ENCODE assay signal across 9 mouse cellular contexts in genomic region chr15:27935772-27936746, GRCm38 (mm10).
DNase-seq lines count a peak whose midpoint lies in the region; ATAC-seq lines count a peak whose summit lies in the region.
"Had no signal": no experiment of that assay in that cellular context is flagged by ENCODE, and none has a peak within 500 bp of the region (broad histone marks: within the 10 kb centered on the region; RNA-seq: fewer than 3 reads in every experiment).

No protein-coding gene starts in this region.

- peak overlapping the region; percentile 48; the same call in 1 of the 2 replicates for H3K27ac ChIP-seq in kidney, embryonic 16.5 days (ENCODE audit: low read length)
- no peak overlapping the region for H3K27ac ChIP-seq in kidney, embryonic 14.5 days (ENCODE audit: low read depth, low read length)
- 0 out of 2 replicates have a peak overlapping the region, but pooled peaks have one; percentile 45 for H3K27ac ChIP-seq in embryonic facial prominence, embryonic 15.5 days (replicated peaks)
- peak overlapping the region; percentile 72; the same call in 1 of the 2 replicates for H3K27ac ChIP-seq in neural tube, embryonic 12.5 days

- ATAC-seq in kidney, embryonic 16.5 days (ENCODE audit: low FRiP score, low TSS enrichment), result no peak
- ATAC-seq in kidney, embryonic 14.5 days (ENCODE audit: low FRiP score, low TSS enrichment), result no peak
- ATAC-seq in embryonic facial prominence, embryonic 15.5 days (ENCODE audit: insufficient number of reproducible peaks, low FRiP score, low TSS enrichment, low read depth), result no peak
- ATAC-seq in neural tube, embryonic 12.5 days (ENCODE audit: low FRiP score, low read depth), result no peak

- WGBS in kidney, embryonic 16.5 days, result 67% methylated on average over 12 of the region's 12 CpGs
- WGBS in kidney, embryonic 14.5 days, result 64% methylated on average over 12 of the region's 12 CpGs
- 54% methylated on average over 12 of the region's 12 CpGs for WGBS in embryonic facial prominence, embryonic 15.5 days
- 74% methylated on average over 12 of the region's 12 CpGs for WGBS in neural tube, embryonic 12.5 days

- peaks cover 44% of the 10 kb centered on the region for H3K4me1 ChIP-seq in kidney, embryonic 16.5 days (ENCODE audit: insufficient read depth, low read length)
- H3K4me1 ChIP-seq in kidney, embryonic 14.5 days (ENCODE audit: control insufficient read depth, insufficient read depth, low read length), result peaks cover 37% of the 10 kb centered on the region
- H3K4me1 ChIP-seq in embryonic facial prominence, embryonic 15.5 days, result peaks cover 43% of the 10 kb centered on the region
- peaks cover 45% of the 10 kb centered on the region for H3K4me1 ChIP-seq in neural tube, embryonic 12.5 days

- peak; percentile 56 for DNase-seq in hindlimb bud, embryonic 11.5 days (ENCODE audit: extremely low spot score, low read depth, low spot score)
- no peak for DNase-seq in cerebellum, adult 8-10 months
- DNase-seq in adrenal gland, postnatal 14 days, result no peak
- no peak for DNase-seq in Muller cell, postnatal 12 days (ENCODE audit: inconsistent ontology term)

- no peak overlapping the region for H3K4me2 ChIP-seq in kidney, embryonic 16.5 days (replicated peaks; ENCODE audit: low read depth, low read length)
- no peak overlapping the region for H3K4me2 ChIP-seq in kidney, embryonic 14.5 days (replicated peaks; ENCODE audit: low read depth, low read length)
- no peak overlapping the region for H3K4me2 ChIP-seq in embryonic facial prominence, embryonic 15.5 days (replicated peaks)
- H3K4me2 ChIP-seq in neural tube, embryonic 12.5 days (replicated peaks), result peak overlapping the region; percentile 65

- no peak overlapping the region for H3K9ac ChIP-seq in kidney, embryonic 16.5 days (replicated peaks; ENCODE audit: low read length)
- no peak overlapping the region for H3K9ac ChIP-seq in kidney, embryonic 14.5 days (ENCODE audit: low read depth, low read length)
- H3K9ac ChIP-seq in embryonic facial prominence, embryonic 15.5 days, result no peak overlapping the region
- no peak overlapping the region for H3K9ac ChIP-seq in neural tube, embryonic 12.5 days

- no peaks in the 10 kb centered on the region for H3K36me3 ChIP-seq in kidney, embryonic 16.5 days (ENCODE audit: insufficient read depth, low read length)
- no peaks in the 10 kb centered on the region for H3K36me3 ChIP-seq in kidney, embryonic 14.5 days (ENCODE audit: control insufficient read depth, insufficient read depth, low read length)
- H3K36me3 ChIP-seq in embryonic facial prominence, embryonic 15.5 days, result no peaks in the 10 kb centered on the region
- H3K36me3 ChIP-seq in neural tube, embryonic 12.5 days, result no peaks in the 10 kb centered on the region
- H3K36me3 ChIP-seq: G1E had no signal

- H3K4me3 ChIP-seq in kidney, embryonic 16.5 days (ENCODE audit: low read length), result no peak overlapping the region
- H3K4me3 ChIP-seq in kidney, embryonic 14.5 days (ENCODE audit: low read length), result no peak overlapping the region
- H3K4me3 ChIP-seq in embryonic facial prominence, embryonic 15.5 days (replicated peaks), result no peak overlapping the region
- H3K4me3 ChIP-seq in neural tube, embryonic 12.5 days, result no peak overlapping the region

- no peaks in the 10 kb centered on the region for H3K27me3 ChIP-seq in kidney, embryonic 16.5 days (ENCODE audit: insufficient read depth, low read length)
- H3K27me3 ChIP-seq in kidney, embryonic 14.5 days (ENCODE audit: control insufficient read depth, insufficient read depth, low read length), result no peaks in the 10 kb centered on the region
- H3K27me3 ChIP-seq in embryonic facial prominence, embryonic 15.5 days, result no peaks in the 10 kb centered on the region
- H3K27me3 ChIP-seq in neural tube, embryonic 12.5 days (replicated peaks), result no peaks in the 10 kb centered on the region

- no peaks in the 10 kb centered on the region for H3K9me3 ChIP-seq in kidney, embryonic 16.5 days (ENCODE audit: low read length)
- no peaks in the 10 kb centered on the region for H3K9me3 ChIP-seq in kidney, embryonic 14.5 days (ENCODE audit: control insufficient read depth, low read length)
- no peaks in the 10 kb centered on the region for H3K9me3 ChIP-seq in embryonic facial prominence, embryonic 15.5 days (replicated peaks)
- H3K9me3 ChIP-seq in neural tube, embryonic 12.5 days, result no peaks in the 10 kb centered on the region
